Mouse (Mus musculus) hindbrain, postnatal 0 days (tissue): ENCODE results near the gene Phactr2. TPM values are rescaled to one million over a fixed set of nuclear protein-coding genes. Genes with fewer than 3 reads are reported as not detected.

Source experiments
- ATAC-seq: fragments of 200-750 bp; cut with Nextera tagmentation; 2 replicates; pipeline ENCODE4 v1.8.0; 2017; ENCODE audit warnings: mild to moderate bottlenecking, moderate TSS enrichment, moderate library complexity
- DNase-seq: peaks from one replicate; pipeline ENCODE4 v3.0.0-alpha.2; 2015; ENCODE audit warnings: low spot score
- H3K27ac ChIP-seq: fragments of 300-500 bp; sonication (generic); 2 replicates; pipeline ENCODE4 v1.5.1; 2014; ENCODE audit warnings: mild to moderate bottlenecking
- H3K27me3 ChIP-seq: fragments of 300-500 bp; sonication (generic); 2 replicates; pipeline ENCODE4 v1.6.1; 2014; ENCODE audit warnings: low read length, mixed read lengths; ENCODE audit not compliant: insufficient read depth
- H3K36me3 ChIP-seq: fragments of 300-500 bp; sonication (generic); 2 replicates; pipeline ENCODE4 v1.6.1; 2014; ENCODE audit warnings: low read length, mixed read lengths; ENCODE audit not compliant: insufficient read depth
- H3K4me1 ChIP-seq: fragments of 300-500 bp; sonication (generic); 2 replicates; pipeline ENCODE4 v1.6.1; 2014; ENCODE audit warnings: antibody characterized with exemption, low read length, mixed read lengths; ENCODE audit not compliant: insufficient read depth
- H3K4me2 ChIP-seq: fragments of 300-500 bp; sonication (generic); 2 replicates; pipeline ENCODE4 v1.6.1; 2014; ENCODE audit warnings: low read depth, mild to moderate bottlenecking, low read length, moderate library complexity, mixed read lengths
- H3K4me3 ChIP-seq: fragments of 300-500 bp; sonication (generic); 2 replicates; pipeline ENCODE4 v1.5.1; 2014; ENCODE audit warnings: low read length
- H3K9ac ChIP-seq: fragments of 300-500 bp; sonication (generic); replicated peaks from 2 replicates; pipeline ENCODE4 v1.6.1; 2014; ENCODE audit warnings: mild to moderate bottlenecking, low read length, moderate library complexity, mixed read lengths
- H3K9me3 ChIP-seq: fragments of 300-500 bp; sonication (generic); 2 replicates; pipeline ENCODE4 v1.6.1; 2016; ENCODE audit warnings: low read length, mixed read lengths
- CTCF ChIP-seq: IDR thresholded peaks from 2 replicates; pipeline ENCODE4 v1.5.1; 2016; ENCODE audit warnings: antibody characterized with exemption, control low read depth, low read depth
- WGBS: fragments of 180-500 bp; shearing (Covaris S2); extraction: QIAGEN DNeasy Blood & Tissue Kit; methylation state at CpG from one replicate; pipeline ENCODE4 v1.1.7; 2014; 5-methylcytosine and 5-hydroxymethylcytosine counted together
- polyA plus RNA-seq: library from polyadenylated mRNA; unstranded; fragments of >200 nt; fragmentation: Nextera tagmentation; extraction: Ambion mirVana; gene quantifications from 2 replicates; pipeline ENCODE4 v1.2.1, GENCODE M21; 2015
- total RNA-seq: library from RNA; depleted of rRNA; stranded (reverse); fragments of >200 nt; gene quantifications from 2 replicates; pipeline ENCODE4 v1.2.3, GENCODE M21; 2014; rRNA removed

The Phactr2 gene
- total and polyA plus RNA-seq, 2 experiments from 2014 or later = 10.2 to 11.8 TPM

GRCm38 (mm10) chr10:13170739-13171448 is 303.3 kb downstream of the Phactr2 start:
- 0 out of 2 replicates have a peak overlapping the region, but pooled peaks have one; percentile 16 for H3K4me2 ChIP-seq
- no peak overlapping the region for H3K4me3 ChIP-seq

GRCm38 (mm10) chr10:13168461-13168860 is 305.8 kb downstream of the Phactr2 start:
- no peak overlapping the region for H3K9ac ChIP-seq
- 92% methylated on average over 5 of the region's 5 CpGs for WGBS

More at GRCm38 (mm10) chr10:13170739-13171448, 303.3 kb downstream of the Phactr2 start:
- Histone ChIP-seq H3K9me3 (no peaks in the 10 kb centered on the region), H3K9ac (no peak overlapping the region), H3K27ac (no peak overlapping the region), H3K4me1 (no peaks in the 10 kb centered on the region), H3K36me3 (no peaks in the 10 kb centered on the region), H3K27me3 (no peaks in the 10 kb centered on the region)
- DNase-seq = peak; percentile 83
- TF ChIP-seq CTCF = no peak
- peak; percentile 81 for ATAC-seq
- 22% methylated on average over 12 of the region's 12 CpGs for WGBS

GRCm38 (mm10) chr10:13162031-13162430 is 312.2 kb downstream of the Phactr2 start:
- no peaks in the 10 kb centered on the region for H3K27me3 ChIP-seq
- no peak overlapping the region for H3K4me3 ChIP-seq
- H3K9ac ChIP-seq = no peak overlapping the region
- no peak for TF ChIP-seq CTCF
- WGBS = 90% methylated on average over 4 of the region's 4 CpGs
- H3K4me1 ChIP-seq = no peaks in the 10 kb centered on the region
- H3K27ac ChIP-seq = no peak overlapping the region
- ATAC-seq (no peak), DNase-seq (no peak)
- no peak overlapping the region for H3K4me2 ChIP-seq
- H3K9me3 ChIP-seq = 0 out of 2 replicates have a peak, but pooled peaks cover 2% of the 10 kb centered on the region
- H3K36me3 ChIP-seq = no peaks in the 10 kb centered on the region

More at GRCm38 (mm10) chr10:13168461-13168860, 305.8 kb downstream of the Phactr2 start:
- Histone ChIP-seq H3K27me3 (no peaks in the 10 kb centered on the region), H3K4me1 (no peaks in the 10 kb centered on the region), H3K9me3 (no peaks in the 10 kb centered on the region), H3K27ac (no peak overlapping the region), H3K4me2 (no peak overlapping the region), H3K36me3 (no peaks in the 10 kb centered on the region), H3K4me3 (no peak overlapping the region)
- ATAC-seq (no peak), DNase-seq (no peak)
- TF ChIP-seq CTCF = no peak

- H3K9ac ChIP-seq = no peak overlapping the region
- H3K27ac ChIP-seq = no peak overlapping the region
- H3K4me2 ChIP-seq = no peak overlapping the region
- TF ChIP-seq CTCF = no peak
- H3K27me3 ChIP-seq = no peaks in the 10 kb centered on the region
- no peaks in the 10 kb centered on the region for H3K4me1 ChIP-seq
- DNase-seq = no peak
- 93% methylated on average over 4 of the region's 4 CpGs for WGBS
- no peak overlapping the region for H3K4me3 ChIP-seq
- 0 out of 2 replicates have a peak, but pooled peaks cover 2% of the 10 kb centered on the region for H3K9me3 ChIP-seq
- no peak for ATAC-seq
- H3K36me3 ChIP-seq = no peaks in the 10 kb centered on the region
Measured at GRCm38 (mm10) chr10:13160913-13161312, 313.3 kb downstream of the Phactr2 start.

Other genes with a start within 250 kb of the Phactr2 start
- 11.6 and 15.0 TPM in 2 replicates for gene Fuca2, start 25.1 kb upstream of the Phactr2 start, total RNA-seq
- gene Fuca2, start 25.1 kb upstream of the Phactr2 start, polyA plus RNA-seq = 59.8 and 62.3 TPM in 2 replicates
- gene Adat2, start 78.5 kb upstream of the Phactr2 start, total RNA-seq = 2.6 and 2.8 TPM in 2 replicates
- gene Adat2, start 78.5 kb upstream of the Phactr2 start, polyA plus RNA-seq = 2.4 and 2.9 TPM in 2 replicates
- gene Pex3, start 78.7 kb upstream of the Phactr2 start, total RNA-seq = 23.7 and 30.5 TPM in 2 replicates
- gene Pex3, start 78.7 kb upstream of the Phactr2 start, polyA plus RNA-seq = 31.5 and 35.7 TPM in 2 replicates